ENCODE assay signal across 16 mouse cellular contexts in genomic region chr16:91702771-91703188, GRCm38 (mm10). TPM values are rescaled to one million over a fixed set of nuclear protein-coding genes. Genes with fewer than 3 reads are reported as not detected.
DNase-seq lines count a peak whose midpoint lies in the region; ATAC-seq lines count a peak whose summit lies in the region.
"Had no signal": no experiment of that assay in that cellular context is flagged by ENCODE, and none has a peak within 500 bp of the region (broad histone marks: within the 10 kb centered on the region; RNA-seq: fewer than 3 reads in every experiment).

No protein-coding gene starts in this region.

- H3K27me3 ChIP-seq in limb, embryonic 12.5 days, result no peaks in the 10 kb centered on the region
- no peaks in the 10 kb centered on the region for H3K27me3 ChIP-seq in limb, embryonic 10.5 days (ENCODE audit: low read depth, poor library complexity, severe bottlenecking)
- H3K27me3 ChIP-seq in stomach, embryonic 14.5 days (ENCODE audit: control insufficient read depth, insufficient read depth, low read length), result no peaks in the 10 kb centered on the region
- H3K27me3 ChIP-seq: CH12.LX; hindbrain, embryonic 15.5 days had no signal

- no peak for DNase-seq in frontal cortex, adult 2 months (ENCODE audit: extremely low spot score in 1 of 2, low spot score in 1 of 2)
- no peak for DNase-seq in limb, embryonic 10.5 days (ENCODE audit: low spot score)
- DNase-seq in brain, adult 2 months (ENCODE audit: low read depth, low spot score), result peak; percentile 51
- DNase-seq in ovary, postnatal 36 days (ENCODE audit: low spot score), result no peak
- no peak for DNase-seq in cerebellum, adult 18-20 months
- DNase-seq: adrenal gland, postnatal 36 days; cerebellum, postnatal 25 days; gastrocnemius, postnatal 14 days; heart, postnatal 10 days; right cerebral cortex, postnatal 14 days had no signal

- WGBS in limb, embryonic 12.5 days, result 58% methylated on average over 3 of the region's 3 CpGs
- 64% methylated on average over 3 of the region's 3 CpGs for WGBS in limb, embryonic 10.5 days
- 27% methylated on average over 3 of the region's 3 CpGs for WGBS in stomach, embryonic 14.5 days

- peak; percentile 66; the same call in 1 of the 2 replicates for ATAC-seq in frontal cortex, adult (ENCODE audit: low TSS enrichment)
- ATAC-seq in limb, embryonic 12.5 days (ENCODE audit: insufficient number of reproducible peaks, insufficient read depth, low FRiP score, low TSS enrichment, low read depth), result no peak
- peak; percentile 57; the same call in 1 of the 2 replicates for ATAC-seq in stomach, embryonic 14.5 days (ENCODE audit: insufficient number of reproducible peaks, insufficient read depth, low FRiP score, low read depth)

- peaks cover 6% of the 10 kb centered on the region; the same call in 1 of the 2 replicates for H3K4me1 ChIP-seq in limb, embryonic 12.5 days (replicated peaks)
- H3K4me1 ChIP-seq in limb, embryonic 10.5 days, result peaks cover 8% of the 10 kb centered on the region; the same call in 1 of the 2 replicates
- peaks cover 10% of the 10 kb centered on the region; the same call in 1 of the 2 replicates for H3K4me1 ChIP-seq in stomach, embryonic 14.5 days (ENCODE audit: control insufficient read depth, insufficient read depth, low read length)
- H3K4me1 ChIP-seq: hindbrain, embryonic 15.5 days had no signal

- 0 out of 2 replicates have a peak overlapping the region, but pooled peaks have one; percentile 12 for H3K27ac ChIP-seq in limb, embryonic 12.5 days
- H3K27ac ChIP-seq in limb, embryonic 10.5 days, result no peak overlapping the region
- H3K27ac ChIP-seq in stomach, embryonic 14.5 days (ENCODE audit: low read length), result peak overlapping the region; percentile 66; the same call in 1 of the 2 replicates
- H3K27ac ChIP-seq: hindbrain, embryonic 15.5 days; left cerebral cortex, adult 2 months had no signal

- no peak overlapping the region for H3K4me2 ChIP-seq in limb, embryonic 12.5 days
- no peak overlapping the region for H3K4me2 ChIP-seq in stomach, embryonic 14.5 days (replicated peaks; ENCODE audit: low read depth, low read length)
- H3K4me2 ChIP-seq: hindbrain, embryonic 15.5 days had no signal

- H3K9ac ChIP-seq in limb, embryonic 12.5 days (replicated peaks), result no peak overlapping the region
- H3K9ac ChIP-seq in stomach, embryonic 14.5 days (replicated peaks; ENCODE audit: low read depth, low read length), result no peak overlapping the region
- H3K9ac ChIP-seq: hindbrain, embryonic 15.5 days had no signal

- peaks cover 66% of the 10 kb centered on the region for H3K36me3 ChIP-seq in limb, embryonic 12.5 days
- peaks cover 74% of the 10 kb centered on the region for H3K36me3 ChIP-seq in limb, embryonic 10.5 days
- peaks cover 27% of the 10 kb centered on the region; the same call in 1 of the 2 replicates for H3K36me3 ChIP-seq in stomach, embryonic 14.5 days (ENCODE audit: control insufficient read depth, insufficient read depth, low read length)

- H3K4me3 ChIP-seq in limb, embryonic 12.5 days (replicated peaks), result no peak overlapping the region
- no peak overlapping the region for H3K4me3 ChIP-seq in limb, embryonic 10.5 days
- H3K4me3 ChIP-seq in stomach, embryonic 14.5 days (ENCODE audit: low read depth, low read length), result no peak overlapping the region
- H3K4me3 ChIP-seq: hindbrain, embryonic 15.5 days; left cerebral cortex, adult 2 months had no signal

- H3K9me3 ChIP-seq in limb, embryonic 12.5 days, result no peaks in the 10 kb centered on the region
- no peaks in the 10 kb centered on the region for H3K9me3 ChIP-seq in limb, embryonic 10.5 days (replicated peaks)
- no peaks in the 10 kb centered on the region for H3K9me3 ChIP-seq in stomach, embryonic 14.5 days (ENCODE audit: control insufficient read depth, low read depth, low read length)
- H3K9me3 ChIP-seq: hindbrain, embryonic 15.5 days had no signal

RNA-seq across cellular contexts. Expression of gene Donson, which starts 14.2 kb away (rescaled TPM):
- polyA plus RNA-seq in frontal cortex, adult 2 months (2012; rRNA removed), result 28.6 and 30.5 TPM in 2 replicates
- 36.2 and 38.5 TPM in 2 replicates for polyA plus RNA-seq in limb, embryonic 12.5 days (2016; fragmentation: Nextera tagmentation; extraction: Ambion mirVana)
- 41.0 and 43.2 TPM in 2 replicates for polyA plus RNA-seq in limb, embryonic 10.5 days (2016; fragmentation: Nextera tagmentation; extraction: Ambion mirVana)
- 22.9 and 26.2 TPM in 2 replicates for polyA plus RNA-seq in stomach, embryonic 14.5 days (2014; fragmentation: Nextera tagmentation; extraction: Ambion mirVana)

RNA-seq across cellular contexts. Expression of gene Cryzl1, which starts 26.0 kb away (rescaled TPM):
- 107 and 121 TPM in 2 replicates for polyA plus RNA-seq in frontal cortex, adult 2 months (2012; rRNA removed)
- 68.2 and 70.3 TPM in 2 replicates for polyA plus RNA-seq in limb, embryonic 12.5 days (2016; fragmentation: Nextera tagmentation; extraction: Ambion mirVana)
- polyA plus RNA-seq in limb, embryonic 10.5 days (2016; fragmentation: Nextera tagmentation; extraction: Ambion mirVana), result 54.5 and 61.3 TPM in 2 replicates
- 82.1 and 88.9 TPM in 2 replicates for polyA plus RNA-seq in stomach, embryonic 14.5 days (2014; fragmentation: Nextera tagmentation; extraction: Ambion mirVana)

RNA-seq across cellular contexts. Expression of gene Itsn1, which starts 26.3 kb away (rescaled TPM):
- polyA plus RNA-seq in frontal cortex, adult 2 months (2012; rRNA removed), result 76.0 and 78.5 TPM in 2 replicates
- 38.3 and 39.8 TPM in 2 replicates for polyA plus RNA-seq in limb, embryonic 12.5 days (2016; fragmentation: Nextera tagmentation; extraction: Ambion mirVana)
- 33.1 and 34.5 TPM in 2 replicates for polyA plus RNA-seq in limb, embryonic 10.5 days (2016; fragmentation: Nextera tagmentation; extraction: Ambion mirVana)
- polyA plus RNA-seq in stomach, embryonic 14.5 days (2014; fragmentation: Nextera tagmentation; extraction: Ambion mirVana), result 25.1 and 26.4 TPM in 2 replicates

RNA-seq across cellular contexts. Expression of gene Son, which starts 55.5 kb away (rescaled TPM):
- polyA plus RNA-seq in frontal cortex, adult 2 months (2012; rRNA removed), result 367 and 426 TPM in 2 replicates
- 152 and 156 TPM in 2 replicates for polyA plus RNA-seq in limb, embryonic 12.5 days (2016; fragmentation: Nextera tagmentation; extraction: Ambion mirVana)
- polyA plus RNA-seq in limb, embryonic 10.5 days (2016; fragmentation: Nextera tagmentation; extraction: Ambion mirVana), result 105 and 122 TPM in 2 replicates
- 181 and 182 TPM in 2 replicates for polyA plus RNA-seq in stomach, embryonic 14.5 days (2014; fragmentation: Nextera tagmentation; extraction: Ambion mirVana)

RNA-seq across cellular contexts. Expression of gene Gart, which starts 56.0 kb away (rescaled TPM):
- polyA plus RNA-seq in frontal cortex, adult 2 months (2012; rRNA removed), result 32.0 and 35.5 TPM in 2 replicates
- 126 and 133 TPM in 2 replicates for polyA plus RNA-seq in limb, embryonic 12.5 days (2016; fragmentation: Nextera tagmentation; extraction: Ambion mirVana)
- polyA plus RNA-seq in limb, embryonic 10.5 days (2016; fragmentation: Nextera tagmentation; extraction: Ambion mirVana), result 178 and 199 TPM in 2 replicates
- 95.8 and 114 TPM in 2 replicates for polyA plus RNA-seq in stomach, embryonic 14.5 days (2014; fragmentation: Nextera tagmentation; extraction: Ambion mirVana)
